Mouse (Mus musculus) CH12.LX (cell line): ENCODE measurements around the gene Mknk1.

Source experiments
- BHLHE40 ChIP-seq: IDR thresholded peaks from 2 replicates; pipeline ENCODE4 v1.6.1; 2011; ENCODE audit warnings: mild to moderate bottlenecking, low read depth, low read length, improper control_type of control experiment
- CTCF ChIP-seq, 2 experiments: IDR thresholded peaks in 1 of 2; conservative IDR thresholded peaks in 1 of 2; 2 replicates each; pipeline ENCODE4 v1.5.1; 2011 to 2012; ENCODE audit warnings: low read depth in 2 of 2, low read length in 2 of 2, improper control_type of control experiment in 1 of 2, inconsistent platforms in 1 of 2, mild to moderate bottlenecking in 1 of 2, moderate library complexity in 1 of 2
- EP300 ChIP-seq: IDR thresholded peaks from 2 replicates; pipeline ENCODE4 v1.6.1; 2011; ENCODE audit warnings: low read length, improper control_type of control experiment
- ETS1 ChIP-seq: conservative IDR thresholded peaks from 2 replicates; pipeline ENCODE4 v1.6.1; 2012; ENCODE audit warnings: low read depth, mild to moderate bottlenecking, inconsistent platforms, low read length, improper control_type of control experiment, moderate library complexity
- MAFK ChIP-seq: IDR thresholded peaks from 2 replicates; pipeline ENCODE4 v1.6.1; 2011; ENCODE audit warnings: low read length, improper control_type of control experiment; ENCODE audit not compliant: insufficient replicate concordance
- POLR2A ChIP-seq: IDR thresholded peaks from 2 replicates; pipeline ENCODE4 v1.6.1; 2011; ENCODE audit warnings: low read depth, mild to moderate bottlenecking, improper control_type of control experiment, low read length
- SIN3A ChIP-seq: IDR thresholded peaks from 2 replicates; pipeline ENCODE4 v1.6.1; 2012; ENCODE audit warnings: low read length, improper control_type of control experiment, inconsistent platforms

DNA sequence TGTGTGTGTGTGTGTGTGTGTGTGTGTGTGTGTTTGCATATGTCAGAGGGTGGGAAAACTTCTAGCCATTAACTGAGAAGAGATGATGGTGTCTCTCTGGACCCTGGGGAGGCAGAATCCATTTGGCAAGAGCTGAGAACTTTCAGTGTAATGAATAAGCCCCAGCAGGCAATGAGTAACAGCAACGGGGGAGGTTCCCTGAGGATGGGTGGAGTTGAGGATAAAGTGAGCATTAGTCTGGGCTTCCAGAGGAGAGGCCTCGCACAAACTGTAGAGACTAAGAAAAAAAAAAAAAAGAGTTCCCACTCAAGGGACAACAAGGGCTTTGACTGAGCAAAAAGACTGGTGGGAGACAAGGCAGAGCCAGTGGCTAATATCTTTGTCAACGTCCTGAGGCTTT is 55.3 kb downstream of the Mknk1 start:
- TF ChIP-seq SIN3A (no peak), POLR2A (no peak), CTCF (conservative IDR thresholded peaks at IDR 0.05 in 1 of 2, IDR thresholded peaks at IDR 0.05 in 1 of 2; ENCODE audit: low read depth in 2 of 2, low read length in 2 of 2) (no peak), BHLHE40 (no peak), MAFK (no peak), ETS1 (no peak), EP300 (no peak)
